Mouse (Mus musculus) MEL (cell line): ENCODE measurements at regions not wholly inside any gene's neighbourhood (a gene's known extent, or its start where the extent isn't known, plus 50 kb on each side); places are given as distances from the start of the nearest gene placed in this dataset.

Experiments
- DNase-seq: peaks from one replicate; pipeline ENCODE4 v3.0.0; 2011; ENCODE audit warnings: low read depth, low spot score
- H3K27ac ChIP-seq: 2 replicates; pipeline ENCODE4 v1.5.1; 2012; ENCODE audit warnings: low read depth, mild to moderate bottlenecking, control low read depth, low read length, moderate library complexity; ENCODE audit not compliant: control insufficient read depth
- H3K27me3 ChIP-seq, 2 experiments: fragments of 150-350 bp in 1 of 2; sonication (generic) in 1 of 2; 2 replicates each; pipeline ENCODE4 v1.6.1; 2012; ENCODE audit warnings: low read length in 2 of 2, mild to moderate bottlenecking in 2 of 2, improper control_type of control experiment in 1 of 2, moderate library complexity in 1 of 2; ENCODE audit not compliant: insufficient read depth in 2 of 2, control insufficient read depth in 1 of 2
- H3K36me3 ChIP-seq, 2 experiments: 2 replicates each; pipeline ENCODE4 v1.6.1; 2012 to 2014; ENCODE audit warnings: low read length in 2 of 2, improper control_type of control experiment in 1 of 2, inconsistent platforms in 1 of 2, mild to moderate bottlenecking in 1 of 2; ENCODE audit not compliant: insufficient read depth in 2 of 2, control insufficient read depth in 1 of 2
- H3K4me1 ChIP-seq, 2 experiments: fragments of 150-350 bp in 1 of 2; sonication (generic) in 1 of 2; 2 replicates each; pipeline ENCODE4 v1.6.1; 2012; ENCODE audit warnings: low read length in 2 of 2, improper control_type of control experiment in 1 of 2, mild to moderate bottlenecking in 1 of 2; ENCODE audit not compliant: insufficient read depth in 2 of 2, control insufficient read depth in 1 of 2
- H3K4me3 ChIP-seq, 2 experiments: fragments of 150-350 bp in 1 of 2; sonication (generic) in 1 of 2; 2 replicates each; pipeline ENCODE4 v1.5.1; 2012; ENCODE audit warnings: low read depth in 2 of 2, low read length in 2 of 2, mild to moderate bottlenecking in 2 of 2, moderate library complexity in 2 of 2, control low read depth in 1 of 2, improper control_type of control experiment in 1 of 2; ENCODE audit not compliant: control insufficient read depth in 1 of 2, insufficient read depth in 1 of 2
- H3K79me2 ChIP-seq: 2 replicates; pipeline ENCODE4 v1.6.1; 2012; ENCODE audit warnings: mild to moderate bottlenecking, low read length, moderate library complexity; ENCODE audit not compliant: control insufficient read depth, poor library complexity, insufficient read depth
- H3K9ac ChIP-seq: 2 replicates; pipeline ENCODE4 v1.6.1; 2012; ENCODE audit warnings: low read depth, mild to moderate bottlenecking, control low read depth, low read length, moderate library complexity; ENCODE audit not compliant: control insufficient read depth, poor library complexity, severe bottlenecking
- H3K9me3 ChIP-seq: fragments of 150-350 bp; sonication (generic); replicated peaks from 2 replicates; pipeline ENCODE4 v1.6.1; 2012; ENCODE audit warnings: mild to moderate bottlenecking, low read length, improper control_type of control experiment, moderate library complexity; ENCODE audit not compliant: insufficient read depth
- BHLHE40 ChIP-seq: IDR thresholded peaks from 2 replicates; pipeline ENCODE4 v1.6.1; 2012; ENCODE audit warnings: low read depth, mild to moderate bottlenecking, inconsistent platforms, low read length, improper control_type of control experiment, borderline replicate concordance
- CHD2 ChIP-seq: IDR thresholded peaks from 2 replicates; pipeline ENCODE4 v1.6.1; 2011; ENCODE audit warnings: low read length, improper control_type of control experiment
- E2F4 ChIP-seq: IDR thresholded peaks from 2 replicates; pipeline ENCODE4 v1.6.1; 2011; ENCODE audit warnings: low read depth, low read length, improper control_type of control experiment, borderline replicate concordance
- ELF1 ChIP-seq: IDR thresholded peaks from 2 replicates; pipeline ENCODE4 v1.6.1; 2014; ENCODE audit warnings: low read depth, mild to moderate bottlenecking, inconsistent platforms, low read length, improper control_type of control experiment, moderate library complexity
- EP300 ChIP-seq, 2 experiments: IDR thresholded peaks; 2 replicates each; pipeline ENCODE4 v1.6.1; 2011; ENCODE audit warnings: improper control_type of control experiment in 2 of 2, low read length in 2 of 2, low read depth in 1 of 2, mild to moderate bottlenecking in 1 of 2
- ETS1 ChIP-seq: IDR thresholded peaks from 2 replicates; pipeline ENCODE4 v1.6.1; 2012; ENCODE audit warnings: low read depth, mild to moderate bottlenecking, inconsistent platforms, low read length, improper control_type of control experiment, moderate library complexity
- GATA1 ChIP-seq: IDR thresholded peaks from 2 replicates; pipeline ENCODE4 v1.6.1; 2011; ENCODE audit warnings: low read depth, low read length, improper control_type of control experiment
- HCFC1 ChIP-seq: IDR thresholded peaks from 2 replicates; pipeline ENCODE4 v1.6.1; 2012; ENCODE audit warnings: low read depth, mild to moderate bottlenecking, inconsistent platforms, low read length, improper control_type of control experiment, moderate library complexity
- JUND ChIP-seq: IDR thresholded peaks from 2 replicates; pipeline ENCODE4 v1.6.1; 2011; ENCODE audit warnings: low read depth, mild to moderate bottlenecking, improper control_type of control experiment, low read length
- KAT2A ChIP-seq: conservative IDR thresholded peaks from 2 replicates; pipeline ENCODE4 v1.6.1; 2012; ENCODE audit warnings: low read depth, low read length, improper control_type of control experiment, inconsistent platforms
- MAFK ChIP-seq: IDR thresholded peaks from 2 replicates; pipeline ENCODE4 v1.6.1; 2011; ENCODE audit warnings: low read depth, mild to moderate bottlenecking, low read length, improper control_type of control experiment, borderline replicate concordance
- MEF2A ChIP-seq: IDR thresholded peaks from 2 replicates; pipeline ENCODE4 v1.6.1; 2014; ENCODE audit warnings: low read depth, mild to moderate bottlenecking, inconsistent platforms, low read length, improper control_type of control experiment; ENCODE audit not compliant: poor library complexity, insufficient replicate concordance, severe bottlenecking; ENCODE audit errors: extremely low read depth
- NRF1 ChIP-seq: IDR thresholded peaks from 2 replicates; pipeline ENCODE4 v1.6.1; 2014; ENCODE audit warnings: low read depth, mild to moderate bottlenecking, inconsistent platforms, low read length, improper control_type of control experiment, moderate library complexity; ENCODE audit not compliant: poor library complexity, insufficient read depth, severe bottlenecking
- POLR2AphosphoS2 ChIP-seq: IDR thresholded peaks from 2 replicates; pipeline ENCODE4 v1.6.1; 2011; ENCODE audit warnings: low read length, improper control_type of control experiment
- POLR2AphosphoS5 ChIP-seq: IDR thresholded peaks from 2 replicates; pipeline ENCODE4 v1.6.1; 2012; ENCODE audit warnings: low read depth, borderline replicate concordance, mild to moderate bottlenecking, inconsistent platforms, low read length, moderate library complexity, mixed read lengths
- RAD21 ChIP-seq: IDR thresholded peaks from 2 replicates; pipeline ENCODE4 v1.6.1; 2011; ENCODE audit warnings: mild to moderate bottlenecking, low read depth, low read length, improper control_type of control experiment
- RCOR1 ChIP-seq: IDR thresholded peaks from 2 replicates; pipeline ENCODE4 v1.6.1; 2012; ENCODE audit warnings: low read depth, mild to moderate bottlenecking, inconsistent platforms, low read length, improper control_type of control experiment
- SMC3 ChIP-seq: IDR thresholded peaks from 2 replicates; pipeline ENCODE4 v1.6.1; 2011; ENCODE audit warnings: low read depth, low read length, improper control_type of control experiment
- TCF12 ChIP-seq: IDR thresholded peaks from 2 replicates; pipeline ENCODE4 v1.6.1; 2014; ENCODE audit warnings: low read depth, mild to moderate bottlenecking, inconsistent platforms, low read length, improper control_type of control experiment, moderate library complexity
- UBTF ChIP-seq: IDR thresholded peaks from 2 replicates; pipeline ENCODE4 v1.6.1; 2012; ENCODE audit warnings: low read depth, mild to moderate bottlenecking, inconsistent platforms, low read length, improper control_type of control experiment, moderate library complexity, borderline replicate concordance; ENCODE audit not compliant: insufficient read depth
- USF1 ChIP-seq: IDR thresholded peaks from 2 replicates; pipeline ENCODE4 v1.6.1; 2014; ENCODE audit warnings: low read depth, mild to moderate bottlenecking, inconsistent platforms, low read length, improper control_type of control experiment, moderate library complexity
- USF2 ChIP-seq, 2 experiments: IDR thresholded peaks; 2 replicates each; pipeline ENCODE4 v1.6.1; 2011 to 2012; ENCODE audit warnings: improper control_type of control experiment in 2 of 2, low read length in 2 of 2, borderline replicate concordance in 1 of 2, inconsistent platforms in 1 of 2, low read depth in 1 of 2, mild to moderate bottlenecking in 1 of 2; ENCODE audit not compliant: insufficient read depth in 1 of 2
- ZC3H11A ChIP-seq: IDR thresholded peaks from 2 replicates; pipeline ENCODE4 v1.6.1; 2012; ENCODE audit warnings: low read depth, mild to moderate bottlenecking, inconsistent platforms, low read length, improper control_type of control experiment
- ZKSCAN1 ChIP-seq: IDR thresholded peaks from 2 replicates; pipeline ENCODE4 v1.6.1; 2012; ENCODE audit warnings: low read depth, mild to moderate bottlenecking, inconsistent platforms, low read length, improper control_type of control experiment, moderate library complexity
- ZNF384 ChIP-seq: IDR thresholded peaks from 2 replicates; pipeline ENCODE4 v1.6.1; 2012; ENCODE audit warnings: low read depth, mild to moderate bottlenecking, inconsistent platforms, low read length, improper control_type of control experiment

- Histone ChIP-seq H3K4me1 (no peaks in the 10 kb centered on the region), H3K9ac (no peak overlapping the region), H3K9me3 (no peaks in the 10 kb centered on the region), H3K27ac (no peak overlapping the region), H3K27me3 (no peaks in the 10 kb centered on the region; a peak in 1 of 4 replicates), H3K79me2 (no peaks in the 10 kb centered on the region), H3K4me3 (no peak overlapping the region), H3K36me3 (no peaks in the 10 kb centered on the region)
- no peak for DNase-seq
- TF ChIP-seq ZC3H11A (no peak), HCFC1 (no peak), JUND (no peak), EP300 (IDR thresholded peaks at IDR 0.05; ENCODE audit: low read depth in 1 of 2, low read length in 2 of 2) (no peak), ELF1 (no peak), KAT2A (no peak), CHD2 (no peak), E2F4 (no peak), ETS1 (no peak), ZKSCAN1 (no peak), MEF2A (no peak), MAFK (no peak), UBTF (no peak), SMC3 (no peak)
Measured at GRCm38 (mm10) chr9:11629461-11629860, 724.9 kb upstream of the Cntn5 start.

DNA sequence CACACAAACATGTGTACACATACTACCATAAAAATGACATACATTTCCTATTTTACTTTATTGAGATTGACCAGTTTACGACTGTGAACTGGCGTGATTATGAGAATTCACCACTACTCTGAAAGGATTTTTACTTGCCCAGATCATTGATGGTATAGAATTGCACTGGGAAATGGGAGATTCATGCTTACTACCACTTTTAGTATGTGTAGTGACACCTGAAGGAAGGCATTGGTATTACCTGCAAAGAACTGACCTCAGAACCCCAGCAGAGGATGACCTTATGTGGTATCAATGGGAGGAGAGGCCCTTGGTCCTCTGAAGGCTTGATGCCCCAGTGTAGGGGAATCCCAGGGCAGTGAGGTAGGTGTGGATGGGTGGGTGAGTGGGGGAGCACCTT, 699.8 kb upstream of the Cntn5 start:
- Histone ChIP-seq H3K27me3 (no peaks in the 10 kb centered on the region), H3K9ac (no peak overlapping the region), H3K36me3 (no peaks in the 10 kb centered on the region), H3K79me2 (no peaks in the 10 kb centered on the region), H3K4me1 (no peaks in the 10 kb centered on the region), H3K27ac (no peak overlapping the region), H3K9me3 (no peaks in the 10 kb centered on the region), H3K4me3 (no peak overlapping the region)
- peak; percentile 8 for DNase-seq
- TF ChIP-seq ZNF384 (no peak), SMC3 (peak; percentile 12; the same call in 1 of the 2 replicates)

GRCm38 (mm10) chr9:11603884-11604283, 699.3 kb upstream of the Cntn5 start:
- no peak overlapping the region for H3K27ac ChIP-seq
- no peaks in the 10 kb centered on the region for H3K79me2 ChIP-seq
- DNase-seq = no peak
- H3K4me1 ChIP-seq = no peaks in the 10 kb centered on the region
- no peak overlapping the region for H3K4me3 ChIP-seq
- no peaks in the 10 kb centered on the region for H3K27me3 ChIP-seq
- no peak overlapping the region for H3K9ac ChIP-seq
- H3K36me3 ChIP-seq = no peaks in the 10 kb centered on the region
- H3K9me3 ChIP-seq = no peaks in the 10 kb centered on the region
- no peak for TF ChIP-seq GATA1
- no peak for TF ChIP-seq USF2 (IDR thresholded peaks at IDR 0.05; ENCODE audit: borderline replicate concordance in 1 of 2, insufficient read depth in 1 of 2, low read depth in 1 of 2, low read length in 2 of 2)
- no peak for TF ChIP-seq HCFC1
- TF ChIP-seq E2F4 = no peak
- no peak for TF ChIP-seq POLR2AphosphoS5
- TF ChIP-seq EP300 (IDR thresholded peaks at IDR 0.05; ENCODE audit: low read depth in 1 of 2, low read length in 2 of 2) = no peak
- TF ChIP-seq RAD21 = no peak
- no peak for TF ChIP-seq RCOR1
- no peak for TF ChIP-seq ZKSCAN1
- TF ChIP-seq CHD2 = no peak
- TF ChIP-seq POLR2AphosphoS2 = no peak
- TF ChIP-seq USF1 = no peak
- no peak for TF ChIP-seq NRF1
- TF ChIP-seq MAFK = no peak
- TF ChIP-seq BHLHE40 = no peak
- no peak for TF ChIP-seq TCF12
